Mouse (Mus musculus): ENCODE measurements around the gene Snrnp70. TPM values are rescaled to one million over a fixed set of nuclear protein-coding genes. Genes with fewer than 3 reads are reported as not detected.

Snrnp70 gene
- 589 to 644 TPM (median 622 TPM) in 4 replicates for total RNA-seq (2023)

DNA sequence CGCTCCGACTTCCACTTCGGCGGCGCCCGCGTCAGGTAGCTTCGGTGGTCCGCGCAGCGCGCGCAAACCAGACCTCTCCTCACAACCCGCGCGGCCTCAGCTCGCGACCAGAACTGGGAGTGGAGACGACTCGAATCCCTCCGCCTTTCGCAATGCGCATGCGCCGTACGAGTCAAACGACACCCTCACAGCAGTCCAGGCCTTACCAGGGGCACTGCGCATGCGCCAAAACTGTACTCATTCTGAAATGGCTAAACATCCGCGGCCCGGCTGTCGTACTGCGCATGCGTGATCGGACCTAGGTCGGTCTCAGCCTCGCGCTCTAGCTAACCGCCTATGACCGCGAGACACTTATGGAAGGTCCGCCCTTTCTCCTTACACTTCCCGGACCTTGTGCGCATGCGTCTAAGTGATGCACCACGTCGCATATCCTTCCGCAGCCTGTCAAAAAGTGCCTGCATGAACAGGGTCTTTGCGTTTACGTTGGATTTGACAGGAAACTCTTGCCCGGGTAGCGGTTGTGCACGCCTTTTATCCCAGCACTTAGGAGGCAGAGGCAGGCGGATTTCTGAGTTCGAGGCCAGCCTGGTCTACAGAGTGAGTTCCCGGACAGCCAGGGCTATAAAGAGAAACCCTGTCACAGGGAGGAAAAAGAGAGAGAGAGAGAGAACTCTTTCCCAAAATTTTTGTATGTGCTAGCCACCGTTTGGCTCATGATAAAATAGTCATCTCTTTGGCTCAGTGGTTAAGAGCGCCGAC, at the start of gene Snrnp70:
TSS of gene Snrnp70 (minus strand) at position 165 of the 759 bp plus-strand sequence.

DNA sequence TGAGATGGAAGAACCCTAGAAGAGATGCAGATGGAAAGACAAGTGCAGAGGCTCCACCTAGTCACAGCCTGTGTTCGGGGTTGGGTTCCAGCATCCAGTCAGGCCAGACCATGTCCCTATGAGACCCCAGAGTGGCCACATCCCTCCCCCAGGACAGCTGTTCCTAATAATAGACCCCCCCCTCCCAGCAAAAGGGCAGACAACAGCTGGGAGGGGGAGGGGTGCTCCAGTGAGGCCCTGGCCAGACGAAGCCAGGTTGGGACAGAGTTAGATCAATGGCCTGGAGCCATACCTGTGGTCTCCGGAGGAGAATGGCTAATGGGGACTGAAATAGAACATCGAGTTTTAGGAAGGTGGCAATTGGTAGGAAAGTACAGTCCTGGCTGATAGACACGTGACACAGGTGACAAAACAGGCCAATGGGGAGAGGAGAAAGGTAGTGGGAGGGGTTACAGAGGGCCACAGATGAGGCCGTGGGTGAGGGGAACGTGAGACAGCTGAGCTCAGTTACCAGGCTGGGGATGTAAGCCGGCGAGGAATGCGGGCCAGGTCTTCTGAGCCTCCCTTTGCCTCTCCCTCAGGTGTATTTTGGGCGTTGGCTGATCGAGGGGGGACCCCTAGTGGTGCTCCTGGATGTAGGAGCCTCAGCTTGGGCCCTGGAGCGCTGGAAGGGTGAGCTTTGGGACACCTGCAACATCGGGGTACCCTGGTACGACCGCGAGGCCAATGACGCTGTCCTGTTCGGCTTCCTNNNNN, 42.2 kb upstream of the Snrnp70 start, which contains the start of gene Ruvbl2:
TSS of gene Ruvbl2 (minus strand) at position 576 of the 756 bp plus-strand sequence.

DNA sequence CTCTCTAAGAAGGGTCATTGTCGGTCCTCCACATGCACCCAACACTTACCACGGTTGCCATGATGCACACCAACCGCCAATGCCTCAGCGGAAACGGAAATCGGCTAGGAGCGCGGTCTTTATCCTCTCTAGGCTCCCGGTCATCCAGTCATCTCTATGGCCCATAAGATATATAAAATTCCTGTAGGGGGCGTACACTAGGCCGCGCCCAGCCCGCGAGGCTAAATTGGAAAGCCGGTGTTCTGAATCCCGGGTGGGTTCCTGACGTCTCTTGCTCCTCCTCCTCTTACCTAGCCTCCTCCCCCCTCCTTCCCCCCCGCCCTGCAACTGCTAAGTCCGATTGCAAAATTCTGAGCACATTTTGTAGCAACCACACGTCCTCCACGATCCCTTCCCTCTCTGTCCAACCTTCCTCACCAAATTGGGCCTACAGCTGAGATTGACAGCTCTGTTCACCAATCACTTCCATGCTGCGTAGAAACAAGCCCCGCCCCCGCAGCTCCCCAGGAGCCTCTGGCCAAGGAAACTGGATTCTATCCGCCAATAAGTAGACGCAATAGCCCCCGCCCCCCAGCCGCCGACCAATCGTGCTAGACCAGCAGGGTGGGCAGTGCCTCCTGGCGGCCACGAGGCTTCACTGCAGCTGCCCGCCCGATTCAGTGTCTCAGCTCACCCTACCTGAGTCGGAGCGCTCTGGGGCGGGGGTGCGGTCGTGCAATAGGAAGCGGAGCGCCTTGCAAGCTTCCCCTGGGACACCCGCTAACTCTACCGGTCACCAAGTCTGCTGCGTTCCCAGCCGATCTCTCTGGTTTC, 38.9 kb upstream of the Snrnp70 start, which contains the start of gene Gys1:
TSS of gene Gys1 (plus strand) at position 642 of the 813 bp plus-strand sequence.

DNA sequence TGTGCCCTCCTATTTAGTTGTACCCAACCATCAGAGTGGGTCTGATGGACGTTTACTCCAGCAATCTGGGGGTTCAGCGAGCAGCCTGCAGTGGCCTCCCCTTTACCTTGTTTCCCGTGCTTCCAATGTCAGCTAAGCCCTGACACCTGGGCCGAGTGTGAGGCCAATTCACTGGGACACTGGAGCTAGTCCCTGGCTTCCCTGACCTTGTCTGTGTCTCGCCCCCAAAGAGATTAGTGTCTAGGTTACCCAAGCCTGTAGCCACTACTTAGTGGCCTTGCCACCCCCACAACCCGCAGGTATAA, 25.0 kb upstream of the Snrnp70 start, which contains the start of gene Lhb:
TSS of gene Lhb (plus strand) at position 206 of the 305 bp plus-strand sequence.

DNA sequence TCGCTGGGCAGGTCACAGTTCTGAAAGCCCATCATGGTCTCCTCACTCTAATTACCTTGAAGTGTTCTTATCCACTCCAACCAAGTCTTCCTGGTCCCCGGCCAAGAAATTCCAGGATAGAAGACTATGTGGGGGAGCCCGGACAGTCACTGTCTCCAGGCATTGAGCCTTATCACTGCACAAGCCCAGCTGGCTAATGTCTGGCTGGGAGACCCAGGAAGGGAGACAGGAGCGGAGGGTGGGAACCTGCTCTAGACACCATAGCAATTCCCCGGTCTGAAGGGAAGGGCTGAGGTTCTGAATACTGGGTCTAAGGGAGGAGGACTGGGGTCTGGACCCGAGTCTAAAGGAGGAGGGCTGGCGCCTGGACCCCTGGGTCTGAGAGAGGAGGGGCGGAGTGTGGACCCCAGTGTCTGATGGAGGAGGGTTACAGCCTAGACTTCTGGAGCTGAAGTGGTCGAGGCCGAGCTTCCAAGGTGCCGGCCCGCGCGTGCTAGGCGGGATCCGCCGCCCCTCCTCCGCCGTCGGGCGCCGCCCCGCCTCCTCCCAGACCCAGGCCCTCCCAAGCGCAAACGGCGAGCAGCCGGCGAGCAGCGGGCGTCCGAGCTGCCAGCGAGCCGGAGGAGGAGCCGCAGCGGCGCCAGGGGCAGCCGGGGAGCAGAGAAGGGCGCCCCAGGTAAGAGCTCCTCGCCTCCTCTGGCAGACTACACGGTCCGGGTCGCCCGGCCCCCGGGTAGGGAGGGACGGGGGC, 17.7 kb upstream of the Snrnp70 start, which contains the start of gene Ntf5:
TSS of gene Ntf5 (plus strand) at position 583 of the 751 bp plus-strand sequence.

DNA sequence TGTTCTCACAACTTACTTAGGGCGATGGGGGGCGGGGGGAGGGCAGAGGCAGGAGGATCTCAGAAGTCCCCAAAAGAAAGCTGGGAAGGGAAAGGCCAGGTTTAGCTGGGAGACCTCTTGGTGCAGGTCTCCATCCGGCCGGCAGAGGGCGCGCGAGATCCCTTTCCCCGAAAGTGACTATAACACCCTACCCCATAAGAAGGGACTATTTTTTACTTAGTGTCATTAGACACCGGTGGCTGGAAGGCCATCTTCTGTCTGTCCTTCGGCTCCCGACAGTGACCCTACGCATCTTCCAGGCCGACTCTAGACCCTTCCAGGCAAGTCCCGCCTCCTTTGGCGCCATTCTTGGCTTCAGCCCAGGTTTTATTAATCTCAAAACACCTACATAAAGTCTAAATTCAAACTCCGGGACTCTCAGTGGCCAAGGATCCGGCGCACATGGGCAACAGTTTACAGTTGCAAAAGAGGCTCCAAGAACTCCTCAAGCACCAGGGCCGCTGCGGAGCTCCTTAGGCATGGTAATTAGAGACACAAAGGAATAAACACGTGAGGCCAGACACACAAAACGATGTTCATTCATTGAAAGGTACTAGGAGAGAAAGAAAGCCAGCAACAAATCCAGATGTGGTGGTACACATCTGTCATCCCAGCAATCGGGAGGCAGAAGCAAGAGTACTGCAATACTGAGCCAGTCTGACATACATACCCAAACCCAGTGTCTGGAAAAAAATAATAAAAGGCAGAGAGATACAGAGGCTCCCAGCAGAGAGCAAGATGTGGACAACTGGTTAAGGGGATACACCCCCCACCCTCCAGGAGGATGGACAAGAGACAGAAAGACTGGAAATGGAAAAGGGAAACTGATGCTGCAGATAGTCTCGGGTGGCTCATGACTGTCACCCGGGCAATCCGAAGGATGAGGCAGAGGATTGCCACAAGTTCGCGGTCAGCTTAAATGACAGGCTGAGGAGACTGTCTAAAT, 9.8 kb upstream of the Snrnp70 start, which contains the start of gene Kcna7:
TSS of gene Kcna7 (plus strand) at position 563 of the 985 bp plus-strand sequence.

DNA sequence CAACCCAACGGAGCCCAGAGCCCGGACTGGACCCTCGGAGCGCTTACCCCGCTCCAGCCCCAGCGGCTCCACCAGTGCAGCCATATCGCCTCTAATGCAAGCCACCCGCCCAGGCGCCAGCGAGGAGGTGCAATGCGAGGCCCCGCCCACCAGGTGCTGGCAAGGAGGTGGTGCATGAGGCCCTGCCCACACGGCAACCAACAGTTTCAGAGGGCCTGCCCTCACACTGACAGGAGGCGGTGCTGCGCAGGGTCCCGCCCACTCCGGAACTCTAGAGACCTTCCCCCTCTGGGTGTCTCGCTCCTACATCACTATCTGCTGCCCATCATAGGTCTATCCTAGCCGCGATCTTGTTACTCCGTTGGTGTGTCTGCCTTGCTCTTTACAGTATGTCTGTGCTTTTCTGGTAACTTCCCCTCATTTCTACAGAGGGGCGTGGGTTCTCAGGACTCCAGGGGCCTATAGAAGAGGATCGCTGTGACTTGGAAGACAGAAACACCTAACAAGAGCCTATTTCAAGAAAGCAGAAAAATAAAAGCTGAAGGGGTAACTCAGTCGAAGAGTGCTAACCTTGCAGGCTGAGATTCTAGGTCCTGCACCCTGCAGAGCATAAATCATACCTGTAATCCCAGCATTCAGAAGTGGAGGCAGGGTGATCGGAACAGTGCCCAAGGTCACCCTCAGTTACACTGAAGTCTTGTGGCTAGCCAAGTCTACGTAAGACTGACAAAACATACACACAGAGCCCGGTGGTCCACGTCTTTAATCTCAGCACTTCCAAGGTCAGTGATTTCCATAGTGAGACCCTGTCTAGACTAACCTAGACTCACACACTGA, 24.8 kb downstream of the Snrnp70 start, which contains the start of gene Lin7b:
TSS of gene Lin7b (minus strand) at position 109 of the 837 bp plus-strand sequence.

DNA sequence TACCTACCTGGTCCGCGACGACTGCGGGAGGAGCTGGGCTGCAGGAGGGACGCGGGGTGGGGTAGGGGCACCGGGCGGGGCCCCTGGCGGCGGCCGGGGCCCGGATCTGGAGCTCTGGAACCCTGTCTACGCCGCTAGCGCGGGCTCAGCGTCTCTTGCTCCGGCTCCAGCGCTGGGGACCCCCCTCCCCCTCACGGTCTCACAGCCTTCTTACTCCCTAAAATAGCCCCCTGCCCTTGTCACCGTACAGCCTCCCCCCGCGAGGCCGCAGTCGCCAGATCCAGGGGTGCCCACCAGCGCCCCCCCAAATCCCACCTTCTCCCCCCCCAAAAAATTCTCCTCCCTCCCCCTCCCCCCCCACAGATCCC, 28.9 kb downstream of the Snrnp70 start, which contains the start of gene Ppfia3:
TSS of gene Ppfia3 (minus strand) at position 368 of the 368 bp plus-strand sequence.

DNA sequence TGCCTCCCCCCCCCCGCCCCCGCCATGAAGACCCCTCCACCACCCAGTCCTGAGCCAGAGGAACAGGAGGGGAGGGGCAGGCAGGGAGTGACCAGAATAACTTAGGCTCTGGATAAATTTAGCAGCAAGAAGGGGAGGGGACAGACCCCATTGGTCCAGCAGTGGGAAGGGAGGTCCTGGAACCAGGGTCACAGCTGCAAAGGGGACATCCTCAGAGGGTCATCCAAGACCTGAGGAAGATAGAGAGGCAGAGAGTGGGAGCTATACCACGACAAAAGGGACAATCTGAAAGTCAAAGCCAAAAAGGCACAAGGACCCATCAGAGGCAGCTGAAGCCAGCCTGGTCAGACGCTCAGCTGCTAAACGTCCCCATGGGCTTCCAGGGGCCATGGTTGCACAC, 60.5 kb downstream of the Snrnp70 start, which contains the start of gene Hrc:
TSS of gene Hrc (plus strand) at position 235 of the 400 bp plus-strand sequence.

DNA sequence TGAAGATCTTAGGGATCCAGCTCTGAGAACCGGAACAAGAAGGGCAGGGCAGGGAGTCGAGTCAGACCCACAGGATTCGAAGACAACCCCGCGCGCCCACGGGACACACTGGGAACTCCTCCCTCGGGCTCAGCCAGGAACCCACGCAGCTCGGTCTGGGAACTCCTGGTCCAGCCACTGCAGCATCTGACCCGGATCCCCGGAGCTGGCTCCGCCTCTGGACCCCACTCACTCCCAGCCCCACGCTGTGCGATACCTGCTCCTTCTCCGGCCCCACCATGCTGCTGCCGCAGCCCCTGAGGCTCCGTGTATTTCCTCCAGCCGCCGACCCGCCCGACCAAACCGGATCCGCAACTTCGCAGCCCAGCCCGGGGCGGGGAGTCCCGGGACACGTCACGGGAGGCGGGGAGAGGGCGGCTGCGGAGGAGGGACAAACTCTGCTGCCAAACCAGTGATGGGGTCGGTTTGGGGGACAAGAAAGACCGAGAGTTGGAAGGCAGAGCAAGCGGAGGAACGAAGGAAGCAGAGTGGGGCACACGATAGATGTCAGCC, 62.0 kb downstream of the Snrnp70 start, which contains the start of gene Trpm4:
TSS of gene Trpm4 (minus strand) at position 350 of the 552 bp plus-strand sequence.

Other genes with a start within 250 kb of the Snrnp70 start
- gene Pih1d1, start 241.4 kb downstream of the Snrnp70 start, total RNA-seq (2023), result 40.9 to 53.7 TPM (median 42.8 TPM) in 4 replicates
- gene Aldh16a1, start 241.2 kb downstream of the Snrnp70 start, total RNA-seq (2023), result 104 to 117 TPM (median 113 TPM) in 4 replicates
- not detected in 4 replicates for gene Slc17a7, start 231.8 kb downstream of the Snrnp70 start, total RNA-seq (2023)
- not detected in 4 replicates for gene Gfy, start 216.2 kb downstream of the Snrnp70 start, total RNA-seq (2023)
- not detected in 4 replicates for gene Pth2, start 214.7 kb downstream of the Snrnp70 start, total RNA-seq (2023)
- gene Ccdc155, start 190.8 kb downstream of the Snrnp70 start, total RNA-seq (2023), result 0.33 to 1.3 TPM (median 0.63 TPM) in 4 replicates
- 0.86 to 2.6 TPM (median 1.2 TPM) in 3 of 4 replicates, not detected in the other for gene Dkkl1, start 183.6 kb downstream of the Snrnp70 start, total RNA-seq (2023)
- not detected in 4 replicates for gene Tead2, start 180.0 kb downstream of the Snrnp70 start, total RNA-seq (2023)
- gene Cd37, start 156.6 kb downstream of the Snrnp70 start, total RNA-seq (2023), result 1,712 to 1,809 TPM (median 1,728 TPM) in 4 replicates
- not detected in 4 replicates for gene Slc6a16, start 154.7 kb downstream of the Snrnp70 start, total RNA-seq (2023)
- 0.95 to 1.4 TPM (median 0.98 TPM) in 3 of 4 replicates, not detected in the other for gene Slc6a21, start 118.2 kb downstream of the Snrnp70 start, total RNA-seq (2023)
- 10.6 to 12.8 TPM (median 11.5 TPM) in 4 replicates for gene Trpm4, start 62.0 kb downstream of the Snrnp70 start, total RNA-seq (2023)
- gene Hrc, start 60.5 kb downstream of the Snrnp70 start, total RNA-seq (2023), result not detected in 4 replicates
- 0.21 to 0.47 TPM (median 0.43 TPM) in 3 of 4 replicates, not detected in the other for gene Ppfia3, start 28.7 kb downstream of the Snrnp70 start, total RNA-seq (2023)
- 1.8 to 2.4 TPM in 2 of 4 replicates, not detected in the others for gene Lin7b, start 25.2 kb downstream of the Snrnp70 start, total RNA-seq (2023)
- not detected in 4 replicates for gene Kcna7, start 9.9 kb upstream of the Snrnp70 start, total RNA-seq (2023)
- not detected in 4 replicates for gene Ntf5, start 18.0 kb upstream of the Snrnp70 start, total RNA-seq (2023)
- gene Lhb, start 25.1 kb upstream of the Snrnp70 start, total RNA-seq (2023), result not detected in 4 replicates
- gene Gys1, start 39.1 kb upstream of the Snrnp70 start, total RNA-seq (2023), result 15.2 to 18.0 TPM (median 16.1 TPM) in 4 replicates
- 40.7 to 51.8 TPM (median 44.5 TPM) in 4 replicates for gene Ruvbl2, start 42.4 kb upstream of the Snrnp70 start, total RNA-seq (2023)
- 663 to 714 TPM (median 691 TPM) in 4 replicates for gene Ftl1, start 64.1 kb upstream of the Snrnp70 start, total RNA-seq (2023)
- 111 to 118 TPM (median 114 TPM) in 4 replicates for gene Bax, start 71.2 kb upstream of the Snrnp70 start, total RNA-seq (2023)
- not detected in 4 replicates for gene Tulp2, start 86.1 kb upstream of the Snrnp70 start, total RNA-seq (2023)
- 0.98 to 2.1 TPM in 2 of 4 replicates, not detected in the others for gene Gm45808, start 91.1 kb upstream of the Snrnp70 start, total RNA-seq (2023)
- gene Dhdh, start 93.1 kb upstream of the Snrnp70 start, total RNA-seq (2023), result 2.7 to 4.4 TPM (median 3.5 TPM) in 4 replicates
- gene Nucb1, start 114.7 kb upstream of the Snrnp70 start, total RNA-seq (2023), result 71.0 to 90.0 TPM (median 76.5 TPM) in 4 replicates
- gene Ppp1r15a, start 130.5 kb upstream of the Snrnp70 start, total RNA-seq (2023), result 1,459 to 1,639 TPM (median 1,567 TPM) in 4 replicates
- gene Plekha4, start 130.6 kb upstream of the Snrnp70 start, total RNA-seq (2023), result 1.4 to 3.1 TPM (median 2.0 TPM) in 4 replicates
- gene Hsd17b14, start 159.2 kb upstream of the Snrnp70 start, total RNA-seq (2023), result not detected in 4 replicates
- 29.0 to 35.7 TPM (median 34.2 TPM) in 4 replicates for gene Bcat2, start 174.4 kb upstream of the Snrnp70 start, total RNA-seq (2023)
- not detected in 4 replicates for gene Fgf21, start 219.7 kb upstream of the Snrnp70 start, total RNA-seq (2023)
- not detected in 4 replicates for gene Fut1, start 221.5 kb upstream of the Snrnp70 start, total RNA-seq (2023)
- gene Izumo1, start 226.1 kb upstream of the Snrnp70 start, total RNA-seq (2023), result not detected in 4 replicates
- 0.18 to 0.36 TPM (median 0.26 TPM) in 4 replicates for gene Rasip1, start 231.7 kb upstream of the Snrnp70 start, total RNA-seq (2023)
- gene Mamstr, start 244.2 kb upstream of the Snrnp70 start, total RNA-seq (2023), result not detected in 4 replicates